Mouse (Mus musculus): ENCODE data around the gene Eif3g.

The Eif3g gene

DNA sequence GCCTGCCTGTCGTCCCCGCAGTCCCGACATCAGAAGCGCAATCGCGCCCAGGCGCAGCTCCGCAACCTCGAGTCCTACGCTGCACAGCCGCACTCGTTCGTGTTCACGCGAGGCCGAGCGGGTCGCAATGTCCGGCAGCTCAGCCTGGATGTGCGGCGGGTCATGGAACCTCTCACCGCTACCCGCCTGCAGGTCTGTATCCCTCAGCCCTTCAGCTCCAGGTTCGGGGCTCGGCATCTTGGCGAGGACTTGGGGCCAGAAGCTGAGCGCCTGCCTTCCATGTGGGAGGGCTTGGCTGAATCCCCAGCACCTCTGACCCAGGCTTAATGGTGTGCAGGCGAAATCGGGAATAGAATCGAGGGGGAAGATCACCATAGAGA, 10.0 kb downstream of the Eif3g start:
- no peak for DNase-seq (ENCODE audit: low spot score in 2 of 2)

DNA sequence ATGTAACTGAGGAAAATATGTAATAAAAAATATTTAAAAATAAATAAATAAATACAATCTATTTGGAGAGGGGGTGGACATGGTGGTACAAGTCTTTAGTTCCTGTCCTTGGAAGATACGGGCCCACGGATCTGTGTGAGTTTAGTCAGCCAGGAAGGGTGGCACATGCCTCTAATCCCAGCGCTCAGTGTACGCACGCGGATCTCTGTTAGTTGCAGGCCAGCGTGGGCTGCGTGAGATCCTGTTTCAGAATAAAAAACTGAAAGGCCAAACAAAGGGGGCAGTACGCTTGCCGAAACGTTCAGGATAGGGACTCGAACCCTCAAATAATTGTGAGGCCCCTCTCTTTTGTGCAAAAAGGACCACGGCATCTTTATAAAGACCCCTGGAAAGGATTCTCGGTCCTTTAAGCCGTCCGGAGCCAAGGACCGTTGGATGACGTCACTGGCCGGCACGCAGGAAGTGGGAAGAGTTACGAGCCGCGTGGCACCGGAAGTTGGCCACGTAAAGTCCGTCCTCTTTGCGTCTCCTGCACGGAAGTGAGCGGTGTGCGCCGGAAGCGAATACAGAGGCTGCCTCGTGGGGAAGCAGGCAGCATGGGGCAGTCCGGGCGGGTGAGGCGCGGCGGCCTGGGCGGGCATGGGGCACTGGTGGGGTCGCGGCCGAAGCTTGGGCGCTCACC, 10.6 kb downstream of the Eif3g start, which contains the start of gene Ppan:
Ppan (plus strand) TSS at position 472 of the 682 bp plus-strand sequence.
- DNase-seq (ENCODE audit: low spot score in 2 of 2) = peak; percentile 84 to 93

DNA sequence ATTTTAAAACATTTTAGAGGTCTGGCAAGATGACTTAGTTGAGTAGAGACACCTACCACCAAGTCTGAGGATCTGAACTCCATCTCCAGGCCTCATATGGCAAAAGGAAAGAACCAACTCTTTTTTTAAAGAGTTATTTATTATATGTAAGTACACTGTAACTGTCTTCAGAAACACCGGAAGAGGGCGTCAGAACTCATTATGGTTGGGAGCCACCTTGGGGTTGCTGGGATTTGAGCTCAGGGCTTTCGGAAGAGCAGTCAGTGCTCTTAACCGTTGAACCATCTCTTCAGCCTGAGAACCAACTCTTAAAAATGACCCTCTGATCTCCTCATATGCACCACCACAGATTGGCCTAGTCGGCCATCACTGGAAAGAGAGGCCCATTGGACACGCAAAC, 11.2 kb downstream of the Eif3g start:
- DNase-seq (ENCODE audit: low spot score in 2 of 2) = no peak

DNA sequence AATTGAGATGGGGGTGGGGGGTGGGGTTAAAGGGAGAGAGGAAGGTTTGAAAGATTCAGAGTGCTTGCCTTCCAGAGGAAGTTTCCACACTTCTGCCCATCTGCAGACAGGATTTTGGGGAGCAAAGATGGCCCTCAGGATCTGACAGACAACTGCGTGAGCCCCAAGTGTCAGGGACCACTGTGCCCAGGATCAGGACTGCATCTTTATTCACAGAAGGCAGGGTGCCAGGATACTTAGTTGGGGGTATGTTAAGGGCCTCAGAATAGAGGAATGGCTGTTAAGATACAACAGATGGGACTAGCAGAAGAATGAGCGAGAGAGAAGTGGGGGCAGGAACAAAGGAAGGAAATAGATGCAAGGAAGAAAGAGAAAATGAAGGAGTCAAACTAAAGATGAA, 11.9 kb downstream of the Eif3g start:
- no peak for DNase-seq (ENCODE audit: low spot score in 2 of 2)

DNA sequence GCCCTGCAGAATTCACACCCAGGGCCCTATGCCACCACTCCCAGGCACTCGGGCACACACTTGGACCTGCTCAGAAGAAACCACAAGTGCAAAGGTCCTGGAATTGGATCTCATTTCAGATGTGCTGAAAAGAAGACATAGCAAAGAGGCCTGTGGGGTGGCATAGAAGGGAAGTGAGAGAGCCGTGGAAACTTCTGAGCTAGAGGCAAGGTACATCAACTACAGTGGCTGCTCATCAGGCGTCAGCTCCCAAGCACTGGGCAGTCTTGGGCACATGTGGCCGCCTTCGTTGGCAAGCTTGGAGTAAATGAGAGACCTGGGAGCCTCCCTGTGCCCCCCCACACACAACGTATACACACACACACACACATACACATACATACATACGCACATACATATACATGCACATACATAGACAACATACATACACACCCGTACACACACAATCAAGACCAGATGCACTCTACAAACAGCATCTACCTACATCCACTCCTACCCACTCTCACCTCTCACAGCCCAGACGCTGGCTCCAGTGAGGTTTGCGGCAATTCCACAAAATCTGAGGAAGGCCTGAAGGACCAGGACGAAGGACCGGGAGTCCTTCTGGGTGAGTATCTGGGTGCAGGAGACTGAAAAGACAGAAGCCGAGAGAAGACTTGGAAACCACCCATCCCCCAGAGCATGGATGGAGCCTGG, 19.2 kb downstream of the Eif3g start, which contains the start of gene Angptl6:
Angptl6 (minus strand) TSS at position 631 of the 696 bp plus-strand sequence.
- no peak for DNase-seq (ENCODE audit: low spot score in 2 of 2)

DNA sequence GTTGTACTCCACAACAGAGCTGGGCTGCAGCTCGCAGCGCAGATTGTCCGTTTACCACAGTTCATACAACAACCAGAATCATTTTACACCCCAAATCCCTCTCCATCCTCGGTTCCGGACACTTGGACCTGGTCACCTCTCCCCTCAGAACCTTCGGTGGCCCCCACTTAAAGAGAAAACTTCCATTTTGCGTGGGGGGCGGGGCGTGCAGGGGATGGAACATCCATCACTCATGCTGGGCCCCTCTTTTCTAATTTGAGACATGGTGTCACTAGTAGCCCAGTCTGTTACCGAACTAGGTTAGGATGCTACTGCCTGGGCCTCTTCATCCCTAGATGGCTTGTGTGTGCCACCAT, 19.7 kb downstream of the Eif3g start:
- no peak for DNase-seq (ENCODE audit: low spot score in 2 of 2)

DNA sequence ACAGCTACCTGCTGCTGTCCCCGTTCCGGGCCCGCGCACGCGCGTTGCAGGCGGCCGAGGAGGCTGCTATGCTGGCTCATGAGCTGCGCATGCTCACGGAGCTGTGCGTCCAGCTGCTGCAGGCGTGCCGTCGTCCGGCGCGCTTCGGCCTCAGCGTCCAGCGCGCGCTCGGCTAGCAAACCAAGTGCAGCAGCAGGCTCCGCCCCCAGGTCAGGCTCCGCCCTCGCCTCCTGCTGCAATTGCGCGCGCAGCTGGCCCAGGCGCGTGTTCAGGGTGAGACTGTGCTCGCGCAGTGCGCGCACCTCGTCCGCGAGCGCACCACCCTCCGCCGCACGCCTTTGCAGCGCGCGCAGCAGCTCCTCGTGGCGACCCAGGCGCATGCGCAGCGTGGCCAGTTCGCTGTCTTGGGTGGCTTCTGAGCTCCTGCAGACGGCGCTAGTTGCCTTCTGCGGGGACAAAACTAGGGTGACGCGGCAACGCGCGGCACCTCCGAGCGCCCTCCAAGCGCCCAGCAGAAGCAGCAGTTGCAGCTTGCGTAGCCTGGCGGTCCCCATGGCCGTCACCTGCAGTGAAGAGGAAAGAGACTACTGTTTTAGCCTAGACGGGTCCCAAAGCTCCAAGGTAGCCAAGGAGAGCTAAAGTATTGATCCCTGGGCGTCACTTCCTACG, 20.2 kb downstream of the Eif3g start:
- DNase-seq (ENCODE audit: low spot score in 2 of 2) = peak; percentile 99

DNA sequence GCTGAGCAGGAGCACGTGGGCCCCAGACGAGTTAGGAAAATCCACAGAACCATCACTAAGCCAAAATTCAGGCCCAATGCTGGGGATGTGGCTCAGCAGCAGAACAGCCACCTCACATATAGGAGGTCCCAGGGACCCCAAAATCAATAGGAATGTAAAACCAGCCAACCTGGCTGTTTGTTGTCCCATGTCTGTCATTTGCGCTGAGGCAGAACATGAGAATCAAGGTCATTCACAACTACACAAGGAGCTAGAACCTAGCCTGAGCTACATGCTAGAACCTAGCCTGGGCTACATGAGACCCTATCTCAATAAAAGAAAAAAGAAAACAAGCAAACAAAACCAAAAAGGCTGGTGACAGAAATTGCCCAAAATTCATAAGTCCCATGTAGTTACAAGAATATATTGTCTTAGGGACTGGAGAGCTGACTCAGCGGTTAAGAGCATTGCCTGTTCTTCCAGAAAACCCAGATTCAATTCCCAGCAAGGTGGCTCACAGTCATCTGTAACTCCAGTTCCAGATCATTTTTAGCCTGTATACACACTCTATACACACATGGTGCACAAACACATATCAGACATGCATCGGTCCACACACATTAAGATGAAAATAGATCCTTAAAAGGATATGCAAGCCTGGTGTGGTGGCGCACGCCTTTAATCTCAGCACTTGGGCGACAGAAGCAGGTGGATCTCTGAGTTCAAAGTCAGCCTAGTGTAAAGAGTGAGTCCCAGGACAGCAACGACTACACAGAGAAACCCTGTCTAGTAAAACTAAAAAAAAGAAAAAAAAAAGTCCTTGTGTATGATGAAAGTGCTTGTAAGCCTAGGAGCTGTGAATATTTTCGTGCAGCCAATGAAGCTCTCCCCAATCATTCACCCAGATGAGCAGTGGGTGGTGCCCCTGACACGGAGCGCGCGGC, 21.0 kb downstream of the Eif3g start:
- no peak for DNase-seq (ENCODE audit: low spot score in 2 of 2)

DNA sequence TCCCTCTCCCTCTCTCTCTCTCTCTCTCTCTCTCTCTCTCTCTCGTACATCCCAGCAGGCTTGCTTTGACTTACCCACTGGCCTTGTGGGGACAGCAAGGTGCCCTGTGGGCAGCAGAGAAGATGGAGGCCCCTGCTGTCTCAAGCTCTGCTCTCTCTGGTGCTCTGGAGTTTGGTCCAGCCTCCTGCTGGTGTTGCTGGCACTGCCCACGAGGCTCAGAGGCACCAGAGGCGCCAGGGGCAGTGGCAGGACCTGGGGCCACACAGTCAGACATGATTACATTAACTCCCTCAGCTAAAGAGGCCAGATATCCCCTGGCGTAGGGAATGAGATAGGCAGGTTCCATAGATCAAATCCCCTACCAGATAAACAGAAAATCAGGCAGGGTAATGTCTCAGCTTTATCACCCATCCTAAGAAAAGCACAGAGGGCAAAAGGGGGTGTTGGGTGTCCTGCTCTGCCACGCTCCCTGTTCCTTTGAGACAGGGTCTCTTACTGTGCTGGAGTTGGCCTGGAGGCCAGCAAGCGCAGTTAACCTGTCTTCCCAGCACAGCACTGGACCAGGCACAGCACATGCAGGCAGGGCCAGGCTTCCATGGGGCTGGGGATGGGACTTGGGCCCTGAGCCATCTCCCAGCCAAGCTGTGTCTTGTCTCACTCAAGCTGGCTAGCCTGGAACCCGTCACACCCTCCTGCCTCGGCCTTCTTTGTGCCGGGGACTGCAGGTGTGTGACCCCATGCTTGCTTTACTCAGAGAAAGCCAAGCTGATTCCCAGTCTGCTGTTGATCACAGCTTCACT, 21.9 kb downstream of the Eif3g start:
- DNase-seq (ENCODE audit: low spot score in 2 of 2) = no peak

DNA sequence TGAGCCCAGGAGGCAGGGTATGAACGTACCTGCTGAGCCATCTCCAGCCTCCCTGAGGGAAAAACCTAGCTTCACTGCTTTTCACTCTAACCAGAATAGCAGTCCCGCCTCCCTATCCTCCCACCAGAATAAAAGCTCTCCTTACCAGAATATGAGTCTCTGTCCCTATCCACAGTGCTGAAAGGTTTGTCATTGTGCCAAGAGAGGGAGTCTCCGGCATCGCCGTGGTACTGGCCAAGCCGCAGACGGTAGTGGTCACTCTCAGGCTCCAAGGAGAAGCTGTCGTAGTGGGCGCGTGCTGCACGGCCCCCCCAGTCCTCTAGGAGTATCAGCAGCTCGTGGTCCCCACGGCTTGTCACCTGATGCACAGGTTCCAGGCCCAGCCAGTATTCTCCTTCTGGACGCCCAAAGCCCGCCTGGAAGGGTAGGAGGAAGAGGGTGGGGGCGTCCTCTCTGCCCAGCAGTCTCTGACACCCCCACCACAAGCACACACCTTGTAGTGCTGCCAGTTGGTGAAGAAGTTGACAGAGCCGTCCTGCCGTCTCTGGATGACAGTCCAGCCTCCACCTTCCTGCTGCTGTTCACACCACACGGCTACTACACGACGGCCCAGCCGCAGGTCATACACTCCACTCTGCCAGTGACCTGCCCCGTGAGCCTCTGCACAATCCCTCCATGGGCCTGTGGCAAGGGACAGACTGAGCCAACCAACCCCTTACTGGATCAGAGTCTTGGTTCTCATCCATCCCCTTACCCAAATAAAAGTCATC, 23.2 kb downstream of the Eif3g start:
- DNase-seq (ENCODE audit: low spot score in 2 of 2) = no peak

DNA sequence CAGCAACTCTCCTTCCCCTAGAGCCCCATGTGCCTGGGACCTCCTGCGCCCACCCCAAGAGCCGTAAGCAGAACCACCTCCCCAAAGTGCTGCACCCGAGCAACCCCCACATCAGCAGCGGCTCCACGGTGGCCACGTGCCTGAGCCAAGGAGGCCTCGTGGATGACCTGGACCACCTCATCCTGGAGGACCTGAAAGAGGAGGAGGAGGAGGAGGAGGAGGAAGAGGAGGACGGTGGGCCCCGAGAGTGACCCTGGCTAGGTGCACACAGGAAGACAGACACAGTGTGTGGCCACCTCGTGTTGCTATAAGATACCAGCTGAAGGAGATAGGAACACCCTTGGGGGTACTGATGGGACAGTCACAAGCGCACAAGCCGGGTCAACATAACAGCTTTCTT, 24.9 kb downstream of the Eif3g start:
- no peak for DNase-seq (ENCODE audit: low spot score in 2 of 2)

DNA sequence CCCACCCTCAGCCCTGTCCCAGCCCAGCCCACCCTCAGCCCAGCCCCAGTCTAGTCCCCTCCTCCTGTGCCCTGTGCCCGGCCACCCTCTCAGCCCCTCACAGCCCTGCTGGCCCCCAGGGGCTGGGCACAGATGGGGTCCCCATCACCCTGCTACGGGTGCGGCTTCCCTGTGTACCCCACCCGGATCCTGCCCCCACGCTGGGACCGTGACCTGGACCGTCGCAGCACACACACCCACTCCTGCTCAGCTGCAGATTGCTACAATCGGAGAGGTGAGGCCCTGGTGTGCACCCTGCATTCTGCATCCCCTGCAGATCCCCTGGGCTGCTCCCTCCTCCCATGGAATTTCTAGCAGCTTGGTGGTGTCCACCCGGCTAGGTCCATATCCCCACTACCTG, 25.4 kb downstream of the Eif3g start:
- DNase-seq (ENCODE audit: low spot score in 2 of 2) = no peak

DNA sequence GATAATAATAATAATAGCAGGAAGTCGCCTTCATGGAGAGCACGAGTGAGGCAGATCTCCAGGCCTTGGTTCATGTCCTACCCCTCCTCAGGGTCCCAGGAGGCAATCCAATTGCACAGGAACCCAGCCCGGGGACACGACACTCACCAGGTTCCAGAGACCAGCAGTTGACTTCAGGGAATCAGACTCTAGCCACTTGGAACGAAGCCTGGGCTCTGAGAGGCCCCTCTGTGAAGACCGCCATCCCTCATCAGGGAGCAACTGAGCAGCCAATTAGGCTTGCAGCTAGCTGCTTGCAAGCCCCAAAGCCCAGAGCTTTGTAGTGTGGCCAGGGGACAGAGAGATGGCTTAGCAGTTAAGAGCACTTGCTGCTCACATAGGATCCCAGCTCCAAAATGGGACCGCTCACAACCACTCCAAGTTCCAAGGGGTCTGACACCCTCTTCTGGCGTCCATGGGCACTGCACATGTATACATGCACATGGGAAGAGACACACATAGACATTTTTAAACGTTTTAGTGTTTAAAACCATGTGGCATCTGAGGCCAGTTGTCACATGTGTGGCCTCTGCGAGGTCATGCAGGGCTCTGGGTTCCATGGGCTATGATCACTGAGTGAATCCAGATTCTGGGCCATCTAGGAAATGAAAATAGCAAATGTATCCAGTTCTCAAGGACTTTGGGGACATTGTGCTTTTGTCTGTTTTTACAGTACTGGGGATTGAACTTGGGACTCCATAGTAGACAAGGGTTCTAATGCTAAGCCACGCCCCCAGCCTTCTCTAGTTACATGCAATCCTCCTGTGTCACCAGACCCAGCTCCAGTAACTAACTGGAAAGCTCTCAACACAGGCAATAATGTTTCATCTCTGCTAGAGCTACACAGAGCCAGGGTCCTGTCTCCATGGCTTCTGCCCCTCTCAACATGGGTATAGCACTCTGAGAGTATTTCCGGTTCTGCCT, 27.9 kb downstream of the Eif3g start:
- DNase-seq (ENCODE audit: low spot score in 2 of 2) = no peak

DNA sequence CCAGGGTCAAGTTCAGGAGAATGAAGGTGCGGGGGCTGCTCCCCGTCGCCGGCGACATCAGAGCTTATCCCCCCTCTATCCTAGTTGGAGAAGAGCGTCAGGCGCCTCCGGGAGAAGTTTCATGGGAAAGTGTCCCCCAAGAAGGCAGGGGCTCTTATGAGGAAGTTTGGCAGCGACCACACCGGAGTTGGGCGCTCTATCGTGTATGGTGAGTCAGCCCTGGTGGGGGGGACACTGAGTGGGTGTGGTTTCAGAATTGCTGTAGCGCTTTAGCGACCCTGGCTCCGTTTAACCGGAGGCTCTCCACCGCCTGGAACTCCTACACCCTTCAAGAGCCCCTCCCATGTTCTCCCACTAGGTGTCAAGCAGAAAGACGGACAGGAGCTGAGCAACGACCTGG, 29.2 kb downstream of the Eif3g start:
- DNase-seq (ENCODE audit: low spot score in 2 of 2) = no peak

DNA sequence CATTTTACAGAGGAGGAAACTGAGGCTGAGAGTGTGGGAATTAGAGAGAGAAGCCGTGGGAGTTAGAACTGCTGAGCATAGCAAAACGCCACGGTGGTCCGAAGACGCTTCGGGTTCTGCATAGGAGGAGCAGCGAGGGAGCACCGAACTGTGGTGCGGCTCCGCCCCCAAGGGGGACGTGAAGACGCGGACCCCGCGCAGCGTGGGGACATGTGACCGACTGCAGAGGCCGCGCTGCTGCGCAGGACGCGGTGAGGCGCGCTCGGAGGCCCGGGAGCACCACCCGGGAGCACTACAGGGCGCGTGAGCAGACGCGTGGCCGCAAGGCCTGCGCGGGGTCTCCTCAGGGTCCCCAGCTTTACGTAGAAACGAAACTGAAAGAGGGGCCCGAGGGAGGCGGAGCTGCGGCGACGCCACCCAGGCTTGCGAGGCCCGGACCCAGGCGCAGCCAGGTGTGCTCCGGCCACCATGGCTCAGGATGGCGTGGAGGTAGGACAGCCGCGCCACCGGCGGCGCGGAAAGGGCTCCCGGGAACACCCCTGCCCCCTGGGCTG, 29.9 kb downstream of the Eif3g start, which contains the start of gene A230050P20Rik:
A230050P20Rik (plus strand) TSS at position 195 of the 554 bp plus-strand sequence.
- DNase-seq (ENCODE audit: low spot score in 2 of 2) = peak in 1 of 2 experiments; percentile 50

DNA sequence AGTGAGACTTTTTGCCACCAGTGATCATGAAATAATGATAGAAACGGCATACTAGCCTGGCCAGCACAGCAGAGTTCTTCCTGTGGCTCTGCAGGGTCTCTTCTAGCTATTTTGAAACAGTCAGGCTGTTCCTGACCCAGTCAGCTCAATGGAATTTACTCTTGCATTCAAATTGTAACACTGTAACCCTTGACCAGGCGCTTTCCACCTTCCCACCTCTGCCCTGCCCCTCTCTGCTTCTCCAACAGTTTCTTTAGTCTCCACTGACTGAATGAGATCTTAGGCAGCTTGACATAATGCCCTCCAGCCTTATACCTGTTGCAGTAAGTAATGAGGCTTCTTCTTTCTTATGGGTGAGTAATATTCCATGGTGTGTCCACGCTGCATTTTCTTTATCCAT, 31.5 kb downstream of the Eif3g start:
- no peak for DNase-seq (ENCODE audit: low spot score in 2 of 2)

DNA sequence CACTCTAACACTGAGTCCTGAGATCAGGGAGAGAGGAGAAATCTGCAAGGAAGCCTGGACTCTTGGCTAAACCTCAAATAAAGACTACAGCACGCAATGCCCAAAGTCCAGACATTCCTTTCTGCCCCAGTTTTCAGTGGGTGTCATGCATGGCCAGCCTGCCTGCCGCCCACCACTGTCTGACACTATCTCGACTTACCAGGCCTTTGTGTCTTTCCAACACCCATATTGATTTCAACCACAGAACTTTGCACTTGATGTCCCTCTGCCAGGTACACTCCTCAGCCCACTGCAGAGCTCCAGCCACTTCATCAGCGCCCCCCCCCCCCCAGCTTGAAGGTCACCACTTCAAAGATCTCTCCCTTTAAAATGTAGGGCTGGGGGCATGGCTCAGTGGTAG, 36.2 kb downstream of the Eif3g start:
- no peak for DNase-seq (ENCODE audit: low spot score in 2 of 2)

DNA sequence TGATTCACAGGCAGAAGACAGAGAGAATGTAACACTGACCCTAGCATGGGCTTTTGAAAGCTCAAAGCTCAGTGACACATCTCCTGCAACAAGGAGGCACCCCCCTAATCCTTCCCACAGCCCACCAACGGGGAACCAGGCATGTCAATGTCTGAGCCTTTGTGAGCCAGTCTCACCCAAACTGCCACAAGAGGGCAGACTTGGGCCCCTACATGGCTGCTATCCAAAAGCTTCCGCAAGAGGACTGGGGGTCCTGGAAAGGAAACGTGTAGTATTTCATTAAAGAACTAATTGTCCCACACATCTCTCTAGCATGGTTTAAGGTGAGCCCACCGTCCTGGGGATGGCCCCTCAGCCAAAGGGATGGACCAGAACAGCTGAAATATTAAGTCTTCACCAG, 36.6 kb downstream of the Eif3g start:
- DNase-seq (ENCODE audit: low spot score in 2 of 2) = no peak

DNA sequence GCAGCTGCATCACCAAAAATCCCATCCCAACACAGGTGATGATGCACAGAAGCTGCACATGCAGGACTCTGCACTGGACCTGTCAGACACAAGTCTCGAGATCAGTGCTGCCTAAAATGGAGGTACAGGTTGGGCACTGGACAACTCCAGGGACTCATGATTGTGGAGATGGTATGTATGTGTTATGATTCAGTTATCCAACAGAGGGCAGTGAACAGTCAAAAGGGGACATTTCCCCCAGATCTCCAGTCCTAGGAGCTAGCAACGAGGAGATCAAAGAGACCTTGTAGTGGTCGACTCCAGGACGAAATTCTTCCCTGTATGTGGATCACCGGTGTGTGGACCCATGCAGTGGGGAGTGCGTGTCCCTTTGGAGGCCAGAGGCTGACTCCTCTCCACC, 38.5 kb downstream of the Eif3g start:
- DNase-seq (ENCODE audit: low spot score in 2 of 2) = no peak

All from urinary bladder, adult 18-20 months (tissue).